Mouse (Mus musculus) C2C12 (cell line): Measurements from ENCODE around the gene Ndufa11. TPM values are rescaled to one million over a fixed set of nuclear protein-coding genes. Genes with fewer than 3 reads are reported as not detected.

Experiments
- H3K27me3 ChIP-seq: one replicate; pipeline ENCODE4 v1.6.1; 2011; ENCODE audit not compliant: control insufficient read depth, insufficient read depth, insufficient read length
- H3K36me3 ChIP-seq: one replicate; pipeline ENCODE4 v1.6.1; 2011; ENCODE audit not compliant: control insufficient read depth, insufficient read depth
- H3K4me3 ChIP-seq: one replicate; pipeline ENCODE4 v1.5.1; 2011; ENCODE audit warnings: mild to moderate bottlenecking, control low read depth; ENCODE audit not compliant: poor library complexity, insufficient read depth, severe bottlenecking
- H3K79me2 ChIP-seq: one replicate; pipeline ENCODE4 v1.6.1; 2011; ENCODE audit not compliant: control insufficient read depth, insufficient read depth
- H3K79me3 ChIP-seq: one replicate; pipeline ENCODE4 v1.6.1; 2011; ENCODE audit warnings: low read depth, control low read depth
- H3ac ChIP-seq: one replicate; pipeline ENCODE3; 2011; ENCODE audit warnings: low read depth; ENCODE audit not compliant: control insufficient read depth, insufficient read length
- CEBPB ChIP-seq: IDR thresholded peaks from one replicate; pipeline ENCODE4 v1.6.1; 2011; ENCODE audit warnings: low read depth, mild to moderate bottlenecking, control low read depth, moderate library complexity
- CTCF ChIP-seq: IDR thresholded peaks from one replicate; pipeline ENCODE4 v1.5.1; 2011; ENCODE audit not compliant: control insufficient read depth, insufficient read depth, insufficient read length
- FOSL1 ChIP-seq: IDR thresholded peaks from one replicate; pipeline ENCODE4 v1.8.0; 2011; ENCODE audit warnings: mild to moderate bottlenecking, low read length; ENCODE audit not compliant: poor library complexity, insufficient read depth, severe bottlenecking
- MAX ChIP-seq: IDR thresholded peaks from one replicate; pipeline ENCODE4 v1.6.1; 2011; ENCODE audit warnings: mild to moderate bottlenecking, control low read depth
- MYOD1 ChIP-seq: IDR thresholded peaks from one replicate; pipeline ENCODE4 v1.6.1; 2011; ENCODE audit warnings: low read depth; ENCODE audit not compliant: control insufficient read depth, insufficient read length
- MYOG ChIP-seq: IDR thresholded peaks from one replicate; pipeline ENCODE4 v1.6.1; 2011; ENCODE audit not compliant: control insufficient read depth, insufficient read length; ENCODE audit errors: extremely low read depth
- USF1 ChIP-seq: IDR thresholded peaks from one replicate; pipeline ENCODE4 v1.6.1; 2011; ENCODE audit warnings: low read depth, mild to moderate bottlenecking, control low read depth, moderate library complexity
- polyA plus RNA-seq: library from polyadenylated mRNA; unstranded; fragments of >200 nt; fragmentation: generic; extraction: Trizol; gene quantifications from one replicate; pipeline ENCODE4 v1.2.1, GENCODE M21; 2012; ENCODE audit warnings: missing spikeins

Gene Ndufa11
- polyA plus RNA-seq, 1 experiment = 312 TPM

- Histone ChIP-seq H3K36me3 (no peaks in the 10 kb centered on the region), H3ac (no peak overlapping the region), H3K79me2 (no peaks in the 10 kb centered on the region), H3K4me3 (no peak overlapping the region), H3K27me3 (peaks cover 29% of the 10 kb centered on the region), H3K79me3 (no peaks in the 10 kb centered on the region)
- TF ChIP-seq CTCF (peak; percentile 27), MYOD1 (no peak)
Measured at GRCm38 (mm10) chr17:56758132-56758531, 40.6 kb downstream of the Ndufa11 start.

- Histone ChIP-seq H3K4me3 (no peak overlapping the region), H3K36me3 (no peaks in the 10 kb centered on the region), H3K79me3 (no peaks in the 10 kb centered on the region), H3K79me2 (no peaks in the 10 kb centered on the region), H3K27me3 (peaks cover 20% of the 10 kb centered on the region), H3ac (no peak overlapping the region)
- TF ChIP-seq FOSL1 (no peak), MYOD1 (no peak), CEBPB (no peak), MAX (no peak), MYOG (no peak), USF1 (no peak), CTCF (no peak)
Measured at GRCm38 (mm10) chr17:56759261-56759660, 41.7 kb downstream of the Ndufa11 start.

GRCm38 (mm10) chr17:56761077-56761476, 43.5 kb downstream of the Ndufa11 start:
- Histone ChIP-seq H3K27me3 (peaks cover 2% of the 10 kb centered on the region), H3K4me3 (no peak overlapping the region), H3K79me3 (peaks cover 7% of the 10 kb centered on the region), H3K36me3 (no peaks in the 10 kb centered on the region), H3ac (no peak overlapping the region), H3K79me2 (peaks cover 10% of the 10 kb centered on the region)
- no peak for TF ChIP-seq CEBPB
- no peak for TF ChIP-seq MAX
- no peak for TF ChIP-seq MYOG
- TF ChIP-seq MYOD1 = no peak
- TF ChIP-seq FOSL1 = no peak

- Histone ChIP-seq H3K27me3 (no peaks in the 10 kb centered on the region), H3K79me2 (peaks cover 10% of the 10 kb centered on the region), H3K79me3 (peaks cover 7% of the 10 kb centered on the region), H3K4me3 (peak overlapping the region; percentile 11), H3ac (peak overlapping the region; percentile 66), H3K36me3 (no peaks in the 10 kb centered on the region)
- TF ChIP-seq CTCF = no peak
- no peak for TF ChIP-seq USF1
- TF ChIP-seq MYOD1 = no peak
- TF ChIP-seq CEBPB = no peak
- TF ChIP-seq MYOG = no peak
- no peak for TF ChIP-seq MAX
- no peak for TF ChIP-seq FOSL1
Measured at GRCm38 (mm10) chr17:56761991-56762410, 44.4 kb downstream of the Ndufa11 start.

GRCm38 (mm10) chr17:56762769-56763731, 45.5 kb downstream of the Ndufa11 start:
- H3K79me3 ChIP-seq = peaks cover 7% of the 10 kb centered on the region
- peaks cover 10% of the 10 kb centered on the region for H3K79me2 ChIP-seq
- H3K36me3 ChIP-seq = peaks cover under 1% of the 10 kb centered on the region
- no peak overlapping the region for H3K4me3 ChIP-seq
- no peaks in the 10 kb centered on the region for H3K27me3 ChIP-seq
- H3ac ChIP-seq = no peak overlapping the region
- no peak for TF ChIP-seq FOSL1
- no peak for TF ChIP-seq MYOD1
- TF ChIP-seq MAX = no peak
- TF ChIP-seq CEBPB = no peak
- TF ChIP-seq CTCF = peak; percentile 59
- TF ChIP-seq MYOG = no peak
- TF ChIP-seq USF1 = no peak

- Histone ChIP-seq H3ac (no peak overlapping the region), H3K4me3 (no peak overlapping the region), H3K27me3 (no peaks in the 10 kb centered on the region), H3K36me3 (peaks cover 7% of the 10 kb centered on the region), H3K79me3 (peaks cover 7% of the 10 kb centered on the region), H3K79me2 (peaks cover 10% of the 10 kb centered on the region)
- no peak for TF ChIP-seq FOSL1
- TF ChIP-seq CEBPB = no peak
- TF ChIP-seq USF1 = no peak
- TF ChIP-seq MYOD1 = no peak
- no peak for TF ChIP-seq CTCF
- no peak for TF ChIP-seq MYOG
Measured at GRCm38 (mm10) chr17:56763741-56764250, 46.2 kb downstream of the Ndufa11 start.
